Mouse (Mus musculus) olfactory bulb, adult 2 months (tissue): Measurements from ENCODE around the gene Slc38a11.

Experiments used
- CTCF ChIP-seq: fragments of 200-500 bp; IDR thresholded peaks from 2 replicates; pipeline ENCODE4 v1.5.1; 2012; ENCODE audit warnings: low read depth, mild to moderate bottlenecking, low read length, moderate library complexity; ENCODE audit not compliant: insufficient read depth
- POLR2A ChIP-seq: fragments of 200-500 bp; IDR thresholded peaks from 2 replicates; pipeline ENCODE4 v1.6.1; 2012; ENCODE audit warnings: mild to moderate bottlenecking, low read depth, low read length, moderate library complexity; ENCODE audit not compliant: insufficient read depth

- no peak for TF ChIP-seq CTCF
- no peak for TF ChIP-seq POLR2A
These were observed 23.0 kb downstream of the Slc38a11 start for GRCm38 (mm10) chr2:65340839-65341238.
